Mouse (Mus musculus) midbrain, embryonic 15.5 days (tissue): ENCODE results near the gene Gucy2e. TPM values are rescaled to one million over a fixed set of nuclear protein-coding genes. Genes with fewer than 3 reads are reported as not detected.

Source experiments
- ATAC-seq: fragments of 200-750 bp; cut with Nextera tagmentation; replicated peaks from 2 replicates; pipeline ENCODE4 v1.8.0; 2017; ENCODE audit warnings: moderate TSS enrichment
- H3K27ac ChIP-seq: fragments of 300-500 bp; sonication (generic); 2 replicates; pipeline ENCODE4 v1.5.1; 2015; ENCODE audit warnings: mild to moderate bottlenecking, inconsistent platforms
- H3K27me3 ChIP-seq: fragments of 300-500 bp; sonication (generic); replicated peaks from 2 replicates; pipeline ENCODE4 v1.6.1; 2015; ENCODE audit warnings: inconsistent platforms
- H3K36me3 ChIP-seq: fragments of 300-500 bp; sonication (generic); replicated peaks from 2 replicates; pipeline ENCODE4 v1.6.1; 2015; ENCODE audit warnings: inconsistent platforms
- H3K4me1 ChIP-seq: fragments of 300-500 bp; sonication (generic); 2 replicates; pipeline ENCODE4 v1.6.1; 2015; ENCODE audit warnings: inconsistent platforms
- H3K4me2 ChIP-seq: fragments of 300-500 bp; sonication (generic); 2 replicates; pipeline ENCODE4 v1.6.1; 2015; ENCODE audit warnings: inconsistent platforms, mild to moderate bottlenecking, moderate library complexity
- H3K4me3 ChIP-seq: fragments of 300-500 bp; sonication (generic); 2 replicates; pipeline ENCODE4 v1.5.1; 2015; ENCODE audit warnings: mild to moderate bottlenecking, inconsistent platforms
- H3K9ac ChIP-seq: fragments of 300-500 bp; sonication (generic); 2 replicates; pipeline ENCODE4 v1.6.1; 2015; ENCODE audit warnings: mild to moderate bottlenecking, inconsistent platforms
- H3K9me3 ChIP-seq: fragments of 300-500 bp; sonication (generic); 2 replicates; pipeline ENCODE4 v1.6.1; 2016; ENCODE audit warnings: inconsistent platforms
- WGBS: fragments of 180-500 bp; shearing (Covaris S2); methylation state at CpG from one replicate; pipeline ENCODE4 v1.1.7; 2015; ENCODE audit warnings: mixed read lengths; 5-methylcytosine and 5-hydroxymethylcytosine counted together
- polyA plus RNA-seq: library from polyadenylated mRNA; unstranded; fragments of >200 nt; fragmentation: Nextera tagmentation; extraction: Ambion mirVana; gene quantifications from 2 replicates; pipeline ENCODE4 v1.2.1, GENCODE M21; 2015

Gene Gucy2e
- polyA plus RNA-seq, 1 experiment from 2014 or later: 0.75 TPM

- Histone ChIP-seq H3K9me3 (no peaks in the 10 kb centered on the region), H3K36me3 (no peaks in the 10 kb centered on the region), H3K4me2 (no peak overlapping the region), H3K9ac (no peak overlapping the region), H3K4me1 (peaks cover 21% of the 10 kb centered on the region), H3K27me3 (peaks cover 16% of the 10 kb centered on the region), H3K27ac (no peak overlapping the region), H3K4me3 (no peak overlapping the region)
- WGBS: 77% methylated on average over 2 of the region's 2 CpGs
- no peak for ATAC-seq
Measured at GRCm38 (mm10) chr11:69233141-69233540, 3.7 kb downstream of the Gucy2e start.

- no peaks in the 10 kb centered on the region for H3K27me3 ChIP-seq
- no peak overlapping the region for H3K4me3 ChIP-seq
- H3K36me3 ChIP-seq: no peaks in the 10 kb centered on the region
- WGBS: 80% methylated on average over 4 of the region's 4 CpGs
- peaks cover 6% of the 10 kb centered on the region; the same call in 1 of the 2 replicates for H3K4me1 ChIP-seq
- no peak for ATAC-seq
- no peak overlapping the region for H3K9ac ChIP-seq
- no peak overlapping the region for H3K27ac ChIP-seq
- H3K4me2 ChIP-seq: no peak overlapping the region
- no peaks in the 10 kb centered on the region for H3K9me3 ChIP-seq
Measured at GRCm38 (mm10) chr11:69230420-69230819, 6.4 kb downstream of the Gucy2e start.

GRCm38 (mm10) chr11:69225715-69226114 lies 11.1 kb downstream of the Gucy2e start:
- no peak for ATAC-seq
- Histone ChIP-seq H3K36me3 (no peaks in the 10 kb centered on the region), H3K27me3 (no peaks in the 10 kb centered on the region), H3K4me3 (no peak overlapping the region), H3K9me3 (no peaks in the 10 kb centered on the region), H3K4me2 (no peak overlapping the region), H3K27ac (no peak overlapping the region), H3K9ac (no peak overlapping the region), H3K4me1 (no peaks in the 10 kb centered on the region)
- 74% methylated on average over 1 of the region's 1 CpGs for WGBS

GRCm38 (mm10) chr11:69223101-69223500 lies 13.7 kb downstream of the Gucy2e start:
- no peak overlapping the region for H3K9ac ChIP-seq

GRCm38 (mm10) chr11:69221070-69221469 lies 15.8 kb downstream of the Gucy2e start:
- Histone ChIP-seq H3K4me2 (no peak overlapping the region), H3K9me3 (no peaks in the 10 kb centered on the region), H3K4me1 (no peaks in the 10 kb centered on the region), H3K27me3 (no peaks in the 10 kb centered on the region), H3K27ac (no peak overlapping the region), H3K9ac (no peak overlapping the region), H3K36me3 (no peaks in the 10 kb centered on the region), H3K4me3 (no peak overlapping the region)
- WGBS: 74% methylated on average over 4 of the region's 4 CpGs
- no peak for ATAC-seq

More at GRCm38 (mm10) chr11:69223101-69223500, 13.7 kb downstream of the Gucy2e start:
- no peaks in the 10 kb centered on the region for H3K27me3 ChIP-seq
- no peaks in the 10 kb centered on the region for H3K4me1 ChIP-seq
- H3K4me3 ChIP-seq: no peak overlapping the region
- no peak overlapping the region for H3K27ac ChIP-seq
- H3K36me3 ChIP-seq: no peaks in the 10 kb centered on the region
- no peaks in the 10 kb centered on the region for H3K9me3 ChIP-seq
- H3K4me2 ChIP-seq: no peak overlapping the region
- WGBS: 76% methylated on average over 4 of the region's 4 CpGs
- ATAC-seq: no peak

GRCm38 (mm10) chr11:69218661-69219060 lies 18.2 kb downstream of the Gucy2e start:
- no peak for ATAC-seq
- Histone ChIP-seq H3K4me3 (no peak overlapping the region), H3K27me3 (no peaks in the 10 kb centered on the region), H3K4me2 (no peak overlapping the region), H3K4me1 (no peaks in the 10 kb centered on the region), H3K36me3 (no peaks in the 10 kb centered on the region), H3K9me3 (no peaks in the 10 kb centered on the region), H3K27ac (no peak overlapping the region), H3K9ac (no peak overlapping the region)
- 67% methylated on average over 2 of the region's 2 CpGs for WGBS

- H3K9ac ChIP-seq: no peak overlapping the region
- no peaks in the 10 kb centered on the region for H3K27me3 ChIP-seq
- H3K27ac ChIP-seq: no peak overlapping the region
- 80% methylated on average over 5 of the region's 5 CpGs for WGBS
- H3K4me3 ChIP-seq: no peak overlapping the region
- H3K4me2 ChIP-seq: no peak overlapping the region
- no peaks in the 10 kb centered on the region for H3K4me1 ChIP-seq
- ATAC-seq: no peak
- no peaks in the 10 kb centered on the region for H3K36me3 ChIP-seq
- H3K9me3 ChIP-seq: no peaks in the 10 kb centered on the region
Measured at GRCm38 (mm10) chr11:69217411-69217810, 19.4 kb downstream of the Gucy2e start.

- Histone ChIP-seq H3K4me3 (peak overlapping the region; percentile 42), H3K4me1 (no peaks in the 10 kb centered on the region), H3K36me3 (no peaks in the 10 kb centered on the region), H3K4me2 (peak overlapping the region; percentile 50), H3K27me3 (no peaks in the 10 kb centered on the region), H3K9me3 (no peaks in the 10 kb centered on the region), H3K9ac (peak overlapping the region; percentile 29; the same call in 1 of the 2 replicates), H3K27ac (peak overlapping the region; percentile 61; the same call in 1 of the 2 replicates)
- 35% methylated on average over 2 of the region's 2 CpGs for WGBS
- peak; percentile 69 for ATAC-seq
Measured at GRCm38 (mm10) chr11:69211431-69211830, 25.4 kb downstream of the Gucy2e start.

GRCm38 (mm10) chr11:69202469-69203230 lies 34.2 kb downstream of the Gucy2e start:
- peaks cover under 1% of the 10 kb centered on the region; the same call in 1 of the 2 replicates for H3K4me1 ChIP-seq
- 84% methylated on average over 13 of the region's 13 CpGs for WGBS
- H3K4me2 ChIP-seq: no peak overlapping the region
- no peak for ATAC-seq
- H3K9ac ChIP-seq: no peak overlapping the region
- no peaks in the 10 kb centered on the region for H3K9me3 ChIP-seq
- no peaks in the 10 kb centered on the region for H3K36me3 ChIP-seq
- no peak overlapping the region for H3K27ac ChIP-seq
- peaks cover 7% of the 10 kb centered on the region for H3K27me3 ChIP-seq
- H3K4me3 ChIP-seq: no peak overlapping the region

- ATAC-seq: no peak
- H3K4me1 ChIP-seq: peaks cover 8% of the 10 kb centered on the region; the same call in 1 of the 2 replicates
- H3K9ac ChIP-seq: no peak overlapping the region
- no peaks in the 10 kb centered on the region for H3K36me3 ChIP-seq
- no peak overlapping the region for H3K4me3 ChIP-seq
- peaks cover 22% of the 10 kb centered on the region for H3K27me3 ChIP-seq
- H3K27ac ChIP-seq: no peak overlapping the region
- H3K4me2 ChIP-seq: no peak overlapping the region
- H3K9me3 ChIP-seq: no peaks in the 10 kb centered on the region
- WGBS: 82% methylated on average over 6 of the region's 6 CpGs
Measured at GRCm38 (mm10) chr11:69200231-69200630, 36.6 kb downstream of the Gucy2e start.

GRCm38 (mm10) chr11:69199251-69199650 lies 37.6 kb downstream of the Gucy2e start:
- no peak for ATAC-seq
- Histone ChIP-seq H3K4me1 (peaks cover 8% of the 10 kb centered on the region; the same call in 1 of the 2 replicates), H3K36me3 (no peaks in the 10 kb centered on the region), H3K27ac (no peak overlapping the region), H3K9ac (no peak overlapping the region), H3K9me3 (no peaks in the 10 kb centered on the region), H3K4me3 (no peak overlapping the region), H3K4me2 (no peak overlapping the region), H3K27me3 (peaks cover 22% of the 10 kb centered on the region)
- 70% methylated on average over 1 of the region's 1 CpGs for WGBS

GRCm38 (mm10) chr11:69197743-69198142 lies 39.1 kb downstream of the Gucy2e start, which contains the start of gene Alox8:
Gene Alox8 (minus strand): TSS chr11:69197843.
- H3K36me3 ChIP-seq: no peaks in the 10 kb centered on the region
- no peak within 1 kb of the TSS for H3K27ac ChIP-seq
- H3K9me3 ChIP-seq: no peaks in the 10 kb centered on the region
- peaks cover 8% of the 10 kb centered on the region; the same call in 1 of the 2 replicates for H3K4me1 ChIP-seq
- peak within 1 kb of the TSS; percentile 5; the same call in 1 of the 2 replicates for H3K9ac ChIP-seq
- peak within 1 kb of the TSS; percentile 28 for H3K4me3 ChIP-seq
- WGBS: 32% methylated on average over 6 of the region's 6 CpGs
- H3K4me2 ChIP-seq: peak within 1 kb of the TSS; percentile 48
- peaks cover 22% of the 10 kb centered on the region for H3K27me3 ChIP-seq
- ATAC-seq: no peak

GRCm38 (mm10) chr11:69197194-69197593 lies 39.6 kb downstream of the Gucy2e start:
- peak overlapping the region; percentile 5; the same call in 1 of the 2 replicates for H3K9ac ChIP-seq
- no peak for ATAC-seq

More at GRCm38 (mm10) chr11:69197194-69197593, 39.6 kb downstream of the Gucy2e start:
- Histone ChIP-seq H3K4me3 (peak overlapping the region; percentile 28), H3K36me3 (no peaks in the 10 kb centered on the region), H3K4me1 (peaks cover 8% of the 10 kb centered on the region; the same call in 1 of the 2 replicates), H3K27me3 (peaks cover 22% of the 10 kb centered on the region), H3K9me3 (no peaks in the 10 kb centered on the region), H3K4me2 (peak overlapping the region; percentile 48), H3K27ac (no peak overlapping the region)
- WGBS: 4% methylated on average over 14 of the region's 14 CpGs
